Mouse (Mus musculus): ENCODE measurements at regions not wholly inside any gene's neighbourhood (a gene's known extent, or its start where the extent isn't known, plus 50 kb on each side); places are given as distances from the start of the nearest gene placed in this dataset.
A peak's percentile ranks its signal among the peaks of the same experiment; 100 is the strongest.

- peak; percentile 32 for DNase-seq
Observed at GRCm38 (mm10) chr3:52754978-52755377, 262.1 kb downstream of the Cog6 start.

- no peak for DNase-seq
Observed at GRCm38 (mm10) chr3:52754401-52754800, 262.6 kb downstream of the Cog6 start.

GRCm38 (mm10) chr3:52746917-52747316 is 270.1 kb downstream of the Cog6 start:
- no peak for DNase-seq

- DNase-seq = no peak
Observed at GRCm38 (mm10) chr3:52744334-52744733, 272.7 kb downstream of the Cog6 start.

DNA sequence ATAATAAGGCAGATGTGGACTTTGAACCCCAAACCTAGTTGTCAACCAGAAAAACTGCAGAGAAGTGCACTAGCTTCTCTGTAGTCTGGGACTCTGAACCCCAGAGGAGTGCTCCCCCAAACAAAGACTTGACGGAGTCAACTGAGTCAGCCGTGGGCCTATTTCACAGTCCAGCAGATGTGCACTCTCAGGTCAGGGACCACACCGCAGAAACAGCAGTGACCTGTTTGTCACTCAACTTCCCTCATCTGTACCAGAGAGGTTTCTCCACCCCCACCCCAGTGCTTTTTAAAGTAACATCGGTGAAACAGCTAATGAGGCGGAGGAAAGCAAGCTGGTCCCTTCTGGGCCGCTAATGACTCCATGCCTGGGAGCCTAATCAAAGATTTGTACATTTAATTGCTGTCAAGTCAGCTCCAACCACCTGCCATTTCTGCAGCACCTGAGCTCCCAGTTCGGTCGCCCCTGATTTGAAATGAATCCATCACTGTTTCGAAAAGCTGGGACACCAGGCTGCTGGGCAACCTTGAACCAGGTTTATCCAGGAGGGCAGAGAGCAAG is 276.5 kb downstream of the Cog6 start:
- DNase-seq = no peak

- no peak for DNase-seq
Observed at GRCm38 (mm10) chr3:52739526-52739925, 277.5 kb downstream of the Cog6 start.

- DNase-seq = no peak
Observed at GRCm38 (mm10) chr3:52738386-52738785, 278.7 kb downstream of the Cog6 start.

DNA sequence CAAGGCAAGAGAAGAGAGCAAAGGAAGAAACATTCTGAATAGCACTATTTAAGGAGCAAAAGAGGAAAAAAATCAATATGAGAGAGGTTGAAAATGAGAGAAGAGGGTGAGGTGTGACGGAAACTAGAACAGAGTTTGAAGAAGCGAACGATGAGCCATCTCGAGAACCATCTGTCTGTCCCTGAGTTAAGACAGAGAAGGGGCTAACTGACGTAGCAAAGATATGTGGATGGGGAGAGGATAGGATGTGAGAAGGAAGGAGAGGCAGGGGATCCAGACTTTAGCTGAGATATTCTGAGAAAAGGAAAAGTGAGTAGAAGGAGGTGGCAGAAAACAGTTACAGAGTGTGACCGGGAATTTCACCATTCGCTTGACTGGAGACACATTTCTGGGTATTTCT is 281.1 kb downstream of the Cog6 start:
- DNase-seq = no peak

- DNase-seq = no peak
Observed at GRCm38 (mm10) chr3:52731941-52732340, 285.1 kb downstream of the Cog6 start.

DNA sequence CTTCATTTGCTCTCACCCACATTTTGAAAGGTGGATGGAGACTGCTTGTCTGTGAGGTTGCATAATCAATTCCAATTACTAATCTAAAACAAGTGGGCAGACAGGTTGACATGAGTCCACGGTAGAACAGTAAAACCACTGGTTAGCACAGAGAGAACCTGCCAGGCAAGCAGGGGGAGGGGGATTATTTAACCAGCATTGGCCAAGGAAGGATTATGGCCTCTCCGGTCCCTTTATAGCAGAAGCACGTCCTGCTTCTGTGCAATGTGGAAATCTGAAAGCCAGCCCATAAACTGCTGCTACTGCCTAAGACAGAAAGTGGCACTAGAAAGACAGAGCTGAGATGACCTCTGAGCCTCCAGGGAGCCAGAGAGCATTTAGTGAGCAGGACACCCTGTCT is 285.5 kb downstream of the Cog6 start:
- DNase-seq = no peak

DNA sequence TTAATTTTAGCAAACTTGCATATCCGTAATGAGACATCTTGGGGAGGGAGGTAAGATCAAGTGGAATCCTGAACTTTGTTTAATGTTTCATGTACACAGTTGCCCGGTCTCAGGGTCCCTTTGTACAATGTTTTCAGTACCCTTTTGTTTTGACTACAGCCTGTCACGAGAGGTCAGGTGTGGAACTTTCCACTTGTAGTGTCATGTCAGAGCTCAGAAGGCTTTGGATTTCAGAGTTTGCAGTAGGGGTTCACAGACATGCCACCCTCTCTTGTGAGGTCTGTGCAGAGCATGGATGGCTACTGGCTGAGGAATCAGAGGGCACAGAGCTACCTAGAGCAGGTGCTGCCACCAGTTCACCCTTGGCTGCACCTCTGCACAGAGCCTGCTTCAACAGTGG is 287.3 kb downstream of the Cog6 start:
- no peak for DNase-seq

GRCm38 (mm10) chr3:52728860-52729259 is 288.2 kb downstream of the Cog6 start:
- DNase-seq = no peak

DNA sequence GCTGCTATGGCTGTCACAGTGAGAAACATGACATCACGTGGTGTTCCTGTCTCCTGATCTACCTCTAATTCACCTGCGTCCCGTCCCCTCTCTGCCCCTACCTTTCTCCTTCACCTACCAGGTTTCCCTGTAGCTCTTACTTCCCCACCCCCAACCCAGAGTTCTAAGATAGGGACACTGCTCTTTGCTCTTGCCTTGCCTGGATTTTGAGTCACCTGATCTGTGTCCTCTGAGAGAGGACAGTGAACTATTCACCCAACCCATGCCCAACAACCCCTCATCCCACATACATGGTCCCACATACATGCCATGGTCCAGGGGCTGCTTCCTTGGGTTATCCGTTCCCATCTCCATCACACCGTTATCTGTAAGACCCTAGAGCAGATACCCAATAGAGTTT is 288.6 kb downstream of the Cog6 start:
- DNase-seq = no peak

- DNase-seq = no peak
Observed at GRCm38 (mm10) chr3:52724354-52724753, 292.7 kb downstream of the Cog6 start.

GRCm38 (mm10) chr3:52722946-52723345 is 294.1 kb downstream of the Cog6 start:
- no peak for DNase-seq

GRCm38 (mm10) chr3:52719181-52719580 is 297.9 kb downstream of the Cog6 start:
- DNase-seq = no peak

DNA sequence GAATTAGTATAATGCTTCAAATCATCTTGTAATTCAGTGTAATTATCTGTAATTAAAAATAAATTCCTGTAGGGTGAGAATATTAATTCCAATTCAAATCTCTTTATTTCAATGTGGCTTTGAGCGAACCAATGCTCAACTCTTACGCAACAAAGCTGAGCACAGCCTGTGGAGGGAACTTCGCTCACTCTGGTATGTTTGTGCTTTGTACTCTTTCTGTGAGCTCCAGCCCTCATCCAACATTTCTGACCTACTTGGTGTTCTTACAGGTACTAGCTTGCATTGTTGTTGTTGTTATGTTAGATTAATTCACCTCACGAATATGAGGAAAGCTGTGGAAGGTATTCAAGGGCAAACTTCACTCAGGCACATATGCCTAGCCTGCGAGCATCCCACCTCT is 299.7 kb downstream of the Cog6 start:
- no peak for DNase-seq

- no peak for DNase-seq
Observed at GRCm38 (mm10) chr3:52712151-52712550, 304.9 kb downstream of the Cog6 start.

DNA sequence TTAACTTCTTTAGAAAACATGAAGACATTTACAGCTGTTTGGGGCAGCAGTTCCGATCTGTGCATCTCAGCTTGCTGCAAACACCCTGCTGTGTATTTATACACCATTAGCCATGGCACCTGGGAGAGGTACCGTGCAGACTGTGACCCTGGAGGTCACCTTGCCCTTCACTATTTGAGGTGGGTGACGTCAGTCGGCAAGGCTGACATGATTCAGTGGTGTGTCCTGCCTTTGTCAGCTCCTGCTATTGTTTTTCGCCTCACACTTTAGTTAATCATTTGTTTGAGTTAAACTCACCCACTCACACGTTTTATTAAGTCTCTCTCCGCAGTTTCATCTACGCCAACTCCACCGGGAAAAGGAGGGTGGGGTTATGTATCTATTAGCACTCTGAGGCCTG is 305.9 kb downstream of the Cog6 start:
- DNase-seq = no peak

DNA sequence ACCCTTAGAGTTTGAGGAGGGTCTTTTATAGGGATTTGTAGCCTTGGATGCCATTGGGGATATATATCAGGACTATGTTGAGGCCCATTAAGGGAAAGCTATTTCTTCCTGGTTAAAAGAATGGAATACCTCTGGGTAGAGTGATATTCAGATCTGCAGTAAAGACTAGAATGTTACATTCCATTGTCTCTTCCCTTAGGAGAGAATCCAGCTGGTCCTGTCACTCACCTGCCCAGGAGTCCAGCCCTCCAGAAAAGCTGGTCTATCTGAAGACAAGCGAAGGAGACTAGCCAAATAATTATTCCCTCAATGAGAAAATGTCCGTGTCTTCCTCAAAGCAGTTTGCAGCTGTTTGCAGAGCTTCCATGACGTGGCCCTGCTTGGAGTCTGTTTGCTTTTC is 308.3 kb downstream of the Cog6 start:
- DNase-seq = no peak

DNA sequence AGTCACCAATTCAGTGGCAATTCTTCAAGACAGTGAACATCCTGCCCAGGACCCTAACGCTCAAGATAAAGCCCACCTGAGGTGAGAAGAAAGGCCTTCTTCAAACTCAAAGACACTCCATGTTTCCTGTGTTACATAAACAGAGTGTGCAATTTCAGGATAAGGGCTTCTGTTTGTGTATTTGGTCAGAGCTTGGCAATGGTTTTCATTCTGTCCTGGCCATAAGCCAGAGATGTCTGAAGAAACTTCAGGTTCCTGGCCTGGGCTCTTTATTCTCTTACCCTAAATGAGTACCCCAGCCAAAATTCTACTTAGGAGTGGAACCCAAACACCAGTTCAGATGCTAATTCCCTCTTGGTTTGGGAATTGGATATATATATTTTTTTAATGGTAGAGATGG is 308.7 kb downstream of the Cog6 start:
- no peak for DNase-seq

- DNase-seq = no peak
Observed at GRCm38 (mm10) chr3:52706626-52707025, 310.4 kb downstream of the Cog6 start.

- no peak for DNase-seq
Observed at GRCm38 (mm10) chr3:52703751-52704150, 313.3 kb downstream of the Cog6 start.

GRCm38 (mm10) chr3:52702962-52703361 is 314.1 kb downstream of the Cog6 start:
- no peak for DNase-seq

GRCm38 (mm10) chr3:52701601-52702000 is 315.4 kb downstream of the Cog6 start:
- DNase-seq = no peak

DNA sequence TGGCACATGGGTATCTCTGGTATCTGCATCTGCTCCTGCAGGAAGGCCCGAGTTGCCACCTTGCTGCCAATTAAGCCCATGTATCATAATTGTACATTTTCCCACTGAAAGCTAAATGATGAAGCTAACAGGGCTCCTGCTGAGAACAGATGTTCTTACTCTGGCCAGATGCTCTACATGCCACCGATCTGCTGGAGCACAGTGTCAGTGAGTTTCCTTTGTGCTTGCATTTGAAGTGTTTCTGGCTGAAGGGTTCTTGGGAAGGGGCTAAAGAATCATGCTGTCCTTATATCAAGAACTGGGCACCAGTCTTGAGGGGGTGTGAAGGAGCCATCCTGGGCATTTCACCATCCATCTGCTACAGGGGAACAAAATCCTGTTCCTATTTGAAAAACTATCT is 323.2 kb downstream of the Cog6 start:
- no peak for DNase-seq
